Mouse (Mus musculus) adipose tissue, adult 10 weeks (tissue): ENCODE results near the gene 1700001K19Rik. TPM values are rescaled to one million over a fixed set of nuclear protein-coding genes. Genes with fewer than 3 reads are reported as not detected.

Experiments used
- polyA plus RNA-seq: library from polyadenylated mRNA; stranded (reverse); fragments of 350-450 nt; fragmentation: Illumina TruSeq; extraction: RNeasy Lipid Tissue Mini Kit (QIAGEN cat#74804); gene quantifications from one replicate; pipeline ENCODE4 v1.2.3, GENCODE M21; 2014; ENCODE audit warnings: low read depth, low replicate concordance

The 1700001K19Rik gene
- 9.1 TPM for polyA plus RNA-seq

GRCm38 (mm10) chr12:110682561-110683299, at the start of gene 1700001K19Rik:
TSS of gene 1700001K19Rik (minus strand) at chr12:110682619.

GRCm38 (mm10) chr12:110702556-110702955, 20.1 kb upstream of the 1700001K19Rik start, which contains the start of gene Hsp90aa1:
TSS of gene Hsp90aa1 (minus strand) at chr12:110702728.

Other genes with a start within 250 kb of the 1700001K19Rik start
- 89.5 TPM for gene Ppp2r5c, start 235.5 kb downstream of the 1700001K19Rik start, polyA plus RNA-seq
- 117 TPM for gene Dync1h1, start 81.2 kb downstream of the 1700001K19Rik start, polyA plus RNA-seq
- 174 TPM for gene Hsp90aa1, start 20.1 kb upstream of the 1700001K19Rik start, polyA plus RNA-seq
- 20.6 TPM for gene Wdr20, start 55.3 kb upstream of the 1700001K19Rik start, polyA plus RNA-seq
- 5.6 TPM for gene Mok, start 158.3 kb upstream of the 1700001K19Rik start, polyA plus RNA-seq
- 11.1 TPM for gene Zfp839, start 167.6 kb upstream of the 1700001K19Rik start, polyA plus RNA-seq
- gene Cinp, start 206.5 kb upstream of the 1700001K19Rik start, polyA plus RNA-seq = 40.6 TPM
- gene Tecpr2, start 206.6 kb upstream of the 1700001K19Rik start, polyA plus RNA-seq = 5.4 TPM